Mouse (Mus musculus) heart, adult 2 months (tissue): ENCODE results near the gene Ascc2. TPM values are rescaled to one million over a fixed set of nuclear protein-coding genes. Genes with fewer than 3 reads are reported as not detected.

Experiments used
- DNase-seq, 2 experiments: peaks; one replicate each; pipeline ENCODE4 v3.0.0; 2021
- H3K27ac ChIP-seq: fragments of 200-600 bp; 2 replicates; pipeline ENCODE4 v1.8.1; 2022
- H3K27me3 ChIP-seq: fragments of 200-500 bp; 2 replicates; pipeline ENCODE4 v1.6.1; 2012; ENCODE audit warnings: mild to moderate bottlenecking, low read length, inconsistent platforms, mixed read lengths; ENCODE audit not compliant: control insufficient read depth, insufficient read depth
- H3K36me3 ChIP-seq: fragments of 200-500 bp; 2 replicates; pipeline ENCODE4 v1.6.1; 2012; ENCODE audit warnings: low read length, inconsistent platforms; ENCODE audit not compliant: control insufficient read depth, insufficient read depth
- H3K4me1 ChIP-seq: fragments of 200-500 bp; 2 replicates; pipeline ENCODE4 v1.6.1; 2011; ENCODE audit warnings: low read length; ENCODE audit not compliant: control insufficient read depth, insufficient read depth
- H3K4me3 ChIP-seq: fragments of 200-600 bp; 2 replicates; pipeline ENCODE4 v1.8.1; 2022
- H3K79me2 ChIP-seq: fragments of 200-500 bp; replicated peaks from 2 replicates; pipeline ENCODE4 v1.6.1; 2012; ENCODE audit warnings: mild to moderate bottlenecking, inconsistent platforms, low read length, moderate library complexity, mixed read lengths; ENCODE audit not compliant: control insufficient read depth, insufficient read depth
- H3K9ac ChIP-seq: fragments of 200-500 bp; 2 replicates; pipeline ENCODE4 v1.6.1; 2012; ENCODE audit warnings: low read depth, mild to moderate bottlenecking, control low read depth, inconsistent platforms, low read length, mixed read lengths
- CTCF ChIP-seq: fragments of 200-600 bp; IDR thresholded peaks from 2 replicates; pipeline ENCODE4 v1.8.1; 2022; ENCODE audit warnings: antibody characterized with exemption, mild to moderate bottlenecking, moderate library complexity
- EP300 ChIP-seq: fragments of 200-500 bp; IDR thresholded peaks from 2 replicates; pipeline ENCODE4 v1.6.1; 2011; ENCODE audit warnings: low read depth, low read length, control low read depth; ENCODE audit not compliant: insufficient read depth
- POLR2A ChIP-seq: fragments of 200-500 bp; IDR thresholded peaks from 2 replicates; pipeline ENCODE4 v1.6.1; 2011; ENCODE audit warnings: mild to moderate bottlenecking, low read depth, low read length, control low read depth; ENCODE audit not compliant: insufficient read depth
- WGBS: fragments of 180-500 bp; shearing (Covaris S2); methylation state at CpG from one replicate; pipeline ENCODE4 v1.1.7; 2018; 5-methylcytosine and 5-hydroxymethylcytosine counted together
- intact Hi-C: fragments of 180-260 bp; cut with DNase I; formaldehyde crosslinking; loops from one replicate; pipeline ENCODE4 v1.15.1; 2025
- polyA plus RNA-seq: library from polyadenylated mRNA; depleted of rRNA; stranded (reverse); fragments of >200 nt; gene quantifications from 2 replicates; pipeline ENCODE4 v1.2.3, GENCODE M21; 2012
- total RNA-seq, 2 experiments: library from RNA; stranded (reverse); gene quantifications; 2 replicates each; pipeline ENCODE4 v1.2.3; 2021

The Ascc2 gene
- total and polyA plus RNA-seq, 3 experiments = 9.7 to 14.5 (median 14.1) TPM

- 73% methylated on average over 4 of the region's 4 CpGs for WGBS
- Histone ChIP-seq H3K27ac (no peak overlapping the region), H3K79me2 (0 out of 2 replicates have a peak, but pooled peaks cover 1% of the 10 kb centered on the region), H3K27me3 (no peaks in the 10 kb centered on the region), H3K36me3 (no peaks in the 10 kb centered on the region), H3K9ac (no peak overlapping the region), H3K4me1 (peaks cover 8% of the 10 kb centered on the region; the same call in 1 of the 2 replicates), H3K4me3 (no peak overlapping the region)
- no peak for DNase-seq
- TF ChIP-seq EP300 = no peak
- TF ChIP-seq CTCF = no peak
- intact Hi-C loops = loop anchor here (5.0 kb wide), 1 partner anchor 122 kb away; no protein-coding TSS in a partner anchor
These were observed 78.0 kb downstream of the Ascc2 start for GRCm38 (mm10) chr11:4715596-4715995.

GRCm38 (mm10) chr11:4716530-4717236 is 79.1 kb downstream of the Ascc2 start:
- TF ChIP-seq EP300 = no peak
- TF ChIP-seq POLR2A = no peak
- no peak for TF ChIP-seq CTCF
- WGBS = 95% methylated on average over 5 of the region's 5 CpGs
- Histone ChIP-seq H3K4me3 (no peak overlapping the region), H3K27ac (no peak overlapping the region), H3K27me3 (no peaks in the 10 kb centered on the region), H3K9ac (no peak overlapping the region), H3K4me1 (peaks cover 8% of the 10 kb centered on the region; the same call in 1 of the 2 replicates), H3K79me2 (0 out of 2 replicates have a peak, but pooled peaks cover 1% of the 10 kb centered on the region), H3K36me3 (no peaks in the 10 kb centered on the region)
- no peak for DNase-seq
- intact Hi-C loops = loop anchor here (5.0 kb wide), 1 partner anchor 121 kb away; no protein-coding TSS in a partner anchor

- Histone ChIP-seq H3K4me1 (peaks cover 8% of the 10 kb centered on the region; the same call in 1 of the 2 replicates), H3K27ac (no peak overlapping the region), H3K4me3 (no peak overlapping the region), H3K79me2 (0 out of 2 replicates have a peak, but pooled peaks cover 1% of the 10 kb centered on the region), H3K27me3 (no peaks in the 10 kb centered on the region), H3K9ac (no peak overlapping the region), H3K36me3 (no peaks in the 10 kb centered on the region)
- 57% methylated on average over 5 of the region's 5 CpGs for WGBS
- no peak for TF ChIP-seq CTCF
- TF ChIP-seq POLR2A = no peak
- TF ChIP-seq EP300 = no peak
- DNase-seq = no peak
- intact Hi-C loops = loop anchor here (5.0 kb wide), 1 partner anchor 119 kb away; no protein-coding TSS in a partner anchor
These were observed 81.0 kb downstream of the Ascc2 start for GRCm38 (mm10) chr11:4718548-4718947.

GRCm38 (mm10) chr11:4719961-4720360 is 82.4 kb downstream of the Ascc2 start:
- Histone ChIP-seq H3K79me2 (0 out of 2 replicates have a peak, but pooled peaks cover 1% of the 10 kb centered on the region), H3K4me1 (peaks cover 8% of the 10 kb centered on the region; the same call in 1 of the 2 replicates), H3K27me3 (no peaks in the 10 kb centered on the region), H3K36me3 (no peaks in the 10 kb centered on the region), H3K4me3 (no peak overlapping the region), H3K9ac (no peak overlapping the region), H3K27ac (no peak overlapping the region)
- WGBS = 93% methylated on average over 9 of the region's 9 CpGs
- TF ChIP-seq EP300 (no peak), POLR2A (no peak), CTCF (no peak)
- DNase-seq = no peak
- intact Hi-C loops = loop anchor here (5.0 kb wide), 1 partner anchor 117 kb away; no protein-coding TSS in a partner anchor

- no peak for DNase-seq
These were observed 82.8 kb downstream of the Ascc2 start for GRCm38 (mm10) chr11:4720393-4720792.

More at GRCm38 (mm10) chr11:4720393-4720792, 82.8 kb downstream of the Ascc2 start:
- intact Hi-C loops = no loop called here
- Histone ChIP-seq H3K79me2 (0 out of 2 replicates have a peak, but pooled peaks cover 1% of the 10 kb centered on the region), H3K27ac (no peak overlapping the region), H3K4me1 (peaks cover 8% of the 10 kb centered on the region; the same call in 1 of the 2 replicates), H3K9ac (no peak overlapping the region), H3K27me3 (no peaks in the 10 kb centered on the region), H3K4me3 (no peak overlapping the region), H3K36me3 (no peaks in the 10 kb centered on the region)
- WGBS = 76% methylated on average over 11 of the region's 11 CpGs
- TF ChIP-seq CTCF = no peak
- TF ChIP-seq EP300 = no peak
- no peak for TF ChIP-seq POLR2A
